Mouse (Mus musculus) stomach, postnatal 0 days (tissue): ENCODE measurements at regions not wholly inside any gene's neighbourhood (a gene's known extent, or its start where the extent isn't known, plus 50 kb on each side); places are given as distances from the start of the nearest gene placed in this dataset.
"Not testable (repeated sequence)": the region's sequence is repeated elsewhere in the genome, so short reads cannot be mapped to it uniquely, and the experiment has no call there.

ENCODE experiments used
- ATAC-seq: fragments of 200-750 bp; cut with Nextera tagmentation; 2 replicates; pipeline ENCODE4 v1.8.0; 2017; ENCODE audit not compliant: low FRiP score, low TSS enrichment
- DNase-seq: peaks from one replicate; pipeline ENCODE4 v3.0.0-alpha.2; 2016; ENCODE audit warnings: low spot score
- H3K27ac ChIP-seq: fragments of 300-500 bp; sonication (generic); replicated peaks from 2 replicates; pipeline ENCODE4 v1.5.1; 2014; ENCODE audit warnings: mild to moderate bottlenecking, control low read depth
- H3K27me3 ChIP-seq: fragments of 300-500 bp; sonication (generic); 2 replicates; pipeline ENCODE4 v1.6.1; 2014; ENCODE audit warnings: low read length; ENCODE audit not compliant: control insufficient read depth, insufficient read depth
- H3K36me3 ChIP-seq: fragments of 300-500 bp; sonication (generic); 2 replicates; pipeline ENCODE4 v1.6.1; 2014; ENCODE audit warnings: low read length, mixed read lengths; ENCODE audit not compliant: control insufficient read depth, insufficient read depth
- H3K4me1 ChIP-seq: fragments of 300-500 bp; sonication (generic); replicated peaks from 2 replicates; pipeline ENCODE4 v1.6.1; 2014; ENCODE audit warnings: antibody characterized with exemption; ENCODE audit not compliant: control insufficient read depth, insufficient read depth
- H3K4me2 ChIP-seq: fragments of 300-500 bp; sonication (generic); replicated peaks from 2 replicates; pipeline ENCODE4 v1.6.1; 2014; ENCODE audit warnings: low read depth, mild to moderate bottlenecking, control low read depth, moderate library complexity
- H3K4me3 ChIP-seq: fragments of 300-500 bp; sonication (generic); 2 replicates; pipeline ENCODE4 v1.5.1; 2014; ENCODE audit warnings: low read depth, low read length, control low read depth
- H3K9ac ChIP-seq: fragments of 300-500 bp; sonication (generic); 2 replicates; pipeline ENCODE4 v1.6.1; 2014; ENCODE audit warnings: mild to moderate bottlenecking, low read length, control low read depth, mixed read lengths
- H3K9me3 ChIP-seq: fragments of 300-500 bp; sonication (generic); 2 replicates; pipeline ENCODE4 v1.6.1; 2016; ENCODE audit warnings: low read length; ENCODE audit not compliant: control insufficient read depth
- CTCF ChIP-seq: IDR thresholded peaks from 2 replicates; pipeline ENCODE4 v1.5.1; 2016; ENCODE audit warnings: antibody characterized with exemption, low read depth, mild to moderate bottlenecking, moderate library complexity
- EP300 ChIP-seq: optimal IDR thresholded peaks from 2 replicates; pipeline ENCODE3; 2016; ENCODE audit warnings: antibody characterized with exemption
- WGBS: fragments of 180-500 bp; shearing (Covaris S2); extraction: QIAGEN DNeasy Blood & Tissue Kit; methylation state at CpG from one replicate; pipeline ENCODE4 v1.1.7; 2014; 5-methylcytosine and 5-hydroxymethylcytosine counted together

- 40% methylated on average over 9 of the region's 9 CpGs for WGBS
- ATAC-seq (no peak), DNase-seq (no peak)
These were observed 454.4 kb upstream of the Fam160b2 start for GRCm38 (mm10) chr14:71053788-71054641.

GRCm38 (mm10) chr14:71047096-71047495, 447.5 kb upstream of the Fam160b2 start:
- no peaks in the 10 kb centered on the region for H3K27me3 ChIP-seq
- H3K9ac ChIP-seq, result no peak overlapping the region
- H3K4me1 ChIP-seq, result no peaks in the 10 kb centered on the region
- H3K4me2 ChIP-seq, result no peak overlapping the region
- H3K27ac ChIP-seq, result no peak overlapping the region
- WGBS, result 34% methylated on average over 3 of the region's 3 CpGs
- no peaks in the 10 kb centered on the region for H3K9me3 ChIP-seq
- ATAC-seq (no peak), DNase-seq (no peak)
- TF ChIP-seq CTCF (no peak), EP300 (no peak)
- H3K36me3 ChIP-seq, result no peaks in the 10 kb centered on the region
- no peak overlapping the region for H3K4me3 ChIP-seq

More at GRCm38 (mm10) chr14:71053788-71054641, 454.4 kb upstream of the Fam160b2 start:
- H3K36me3 ChIP-seq, result no peaks in the 10 kb centered on the region
- TF ChIP-seq EP300 (no peak), CTCF (no peak)
- H3K4me2 ChIP-seq, result no peak overlapping the region
- no peaks in the 10 kb centered on the region for H3K9me3 ChIP-seq
- H3K27ac ChIP-seq, result no peak overlapping the region
- no peak overlapping the region for H3K4me3 ChIP-seq
- H3K27me3 ChIP-seq, result no peaks in the 10 kb centered on the region
- H3K9ac ChIP-seq, result no peak overlapping the region
- no peaks in the 10 kb centered on the region for H3K4me1 ChIP-seq

- 39% methylated on average over 11 of the region's 13 CpGs for WGBS
- not testable (repeated sequence) for H3K27me3 ChIP-seq, H3K9me3 ChIP-seq, H3K4me1 ChIP-seq, ATAC-seq, H3K27ac ChIP-seq, H3K4me2 ChIP-seq, H3K9ac ChIP-seq, DNase-seq, H3K36me3 ChIP-seq, H3K4me3 ChIP-seq
These were observed 444.5 kb upstream of the Fam160b2 start for GRCm38 (mm10) chr14:71043879-71044770.

- no peak overlapping the region for H3K9ac ChIP-seq
- no peak for ATAC-seq
- no peaks in the 10 kb centered on the region for H3K9me3 ChIP-seq
- TF ChIP-seq EP300 (no peak), CTCF (no peak)
- no peak for DNase-seq
- no peaks in the 10 kb centered on the region for H3K27me3 ChIP-seq
- no peak overlapping the region for H3K4me2 ChIP-seq
- 43% methylated on average over 7 of the region's 7 CpGs for WGBS
- H3K36me3 ChIP-seq, result no peaks in the 10 kb centered on the region
- no peak overlapping the region for H3K4me3 ChIP-seq
- no peaks in the 10 kb centered on the region for H3K4me1 ChIP-seq
- H3K27ac ChIP-seq, result no peak overlapping the region
These were observed 437.0 kb upstream of the Fam160b2 start for GRCm38 (mm10) chr14:71036620-71037019.

GRCm38 (mm10) chr14:71033586-71033985, 434.0 kb upstream of the Fam160b2 start:
- Histone ChIP-seq H3K4me3 (no peak overlapping the region), H3K4me1 (no peaks in the 10 kb centered on the region), H3K4me2 (no peak overlapping the region), H3K27me3 (no peaks in the 10 kb centered on the region), H3K27ac (no peak overlapping the region), H3K36me3 (no peaks in the 10 kb centered on the region), H3K9ac (no peak overlapping the region), H3K9me3 (no peaks in the 10 kb centered on the region)
- ATAC-seq, result no peak
- no peak for DNase-seq
- 67% methylated on average over 2 of the region's 2 CpGs for WGBS
- TF ChIP-seq EP300, result no peak
- TF ChIP-seq CTCF, result no peak
